Mouse (Mus musculus): ENCODE results near the gene Spc24.

DNA sequence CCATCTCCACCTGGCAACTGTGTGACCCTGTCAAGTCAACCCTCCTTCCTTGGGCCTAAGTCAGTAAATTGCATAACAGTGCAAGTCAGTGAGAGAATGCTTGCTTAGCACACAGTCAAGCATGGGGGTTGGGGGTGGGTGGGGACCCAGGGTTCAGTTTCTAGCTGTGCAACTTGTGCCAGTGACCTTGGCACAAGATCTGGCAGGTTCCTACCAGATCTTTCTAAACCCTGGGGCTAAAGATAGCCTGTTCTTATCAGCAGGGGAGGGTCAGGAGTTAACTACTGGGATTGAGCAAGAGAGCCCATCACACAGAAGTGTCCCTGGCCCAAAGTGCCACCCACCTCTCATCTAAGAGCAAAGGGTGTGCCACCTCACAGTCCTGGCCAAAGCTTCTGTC lies 2.0 kb upstream of the Spc24 start:
- TF ChIP-seq CTCF (IDR thresholded peaks at IDR 0.05; ENCODE audit: borderline replicate concordance, control insufficient read depth, extremely low read depth, insufficient read depth, low read length, poor library complexity) (no peak), POLR2A (IDR thresholded peaks at IDR 0.05; ENCODE audit: control insufficient read depth, extremely low read depth, insufficient read depth, low read length, poor library complexity) (no peak)
